Mouse (Mus musculus): Measurements from ENCODE around the gene Cecr2.

GRCm38 (mm10) chr6:120736011-120736410 is 69.8 kb downstream of the Cecr2 start:
- TF ChIP-seq EP300 (IDR thresholded peaks at IDR 0.05; ENCODE audit: low read depth) (no peak), CTCF (IDR thresholded peaks at IDR 0.05; ENCODE audit: low read depth) (no peak)
